Mouse (Mus musculus): ENCODE results near the gene Gm37240. TPM values are rescaled to one million over a fixed set of nuclear protein-coding genes. Genes with fewer than 3 reads are reported as not detected.
A peak's percentile ranks its signal among the peaks of the same experiment; 100 is the strongest.

The Gm37240 gene
- total RNA-seq, 2 experiments from 2014 or later, result 0.27 to 1.1 TPM

GRCm38 (mm10) chr3:85571276-85571675, 316.0 kb downstream of the Gm37240 start:
- no peak overlapping the region for H3K4me3 ChIP-seq
- peak overlapping the region; percentile 77 for H3K27ac ChIP-seq
- peak; percentile 90 for TF ChIP-seq CTCF (IDR thresholded peaks at IDR 0.05)
- DNase-seq (ENCODE audit: extremely low spot score in 1 of 2, low spot score in 2 of 2), result peak in 1 of 2 experiments; percentile 63
- intact Hi-C loops (cut with DNase I), result loop anchor here (1.0 to 5.0 kb wide), 11 partner anchors 91 to 989 kb away; partner anchors contain the start of genes Arfip1 and Rps3a1

DNA sequence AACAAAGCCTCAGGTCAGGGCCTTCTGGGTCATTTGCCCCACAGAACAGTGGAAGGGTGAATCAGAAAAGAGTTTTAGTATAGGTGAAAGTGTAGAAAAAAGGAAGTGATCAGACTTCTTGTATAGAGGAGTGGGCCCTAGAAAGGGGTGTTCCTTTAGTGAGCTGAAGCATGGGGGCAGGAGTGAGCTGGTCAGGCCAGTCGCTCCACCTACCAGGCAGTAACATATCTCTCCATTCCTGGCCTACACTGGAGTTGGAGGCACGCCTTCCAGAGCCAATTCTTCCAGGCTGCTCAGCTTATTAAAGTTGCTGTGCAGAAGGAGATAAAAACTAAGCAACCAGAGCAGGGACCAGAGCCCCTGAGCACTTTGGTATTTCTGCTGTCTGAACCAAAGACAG, 322.7 kb downstream of the Gm37240 start:
- no peak for DNase-seq (ENCODE audit: extremely low spot score in 1 of 2, low spot score in 2 of 2)
- intact Hi-C loops (cut with DNase I), result no loop called here
- Histone ChIP-seq H3K27ac (peak overlapping the region; percentile 74; the same call in 1 of the 2 replicates), H3K4me3 (no peak overlapping the region)
- TF ChIP-seq CTCF (IDR thresholded peaks at IDR 0.05), result no peak

DNA sequence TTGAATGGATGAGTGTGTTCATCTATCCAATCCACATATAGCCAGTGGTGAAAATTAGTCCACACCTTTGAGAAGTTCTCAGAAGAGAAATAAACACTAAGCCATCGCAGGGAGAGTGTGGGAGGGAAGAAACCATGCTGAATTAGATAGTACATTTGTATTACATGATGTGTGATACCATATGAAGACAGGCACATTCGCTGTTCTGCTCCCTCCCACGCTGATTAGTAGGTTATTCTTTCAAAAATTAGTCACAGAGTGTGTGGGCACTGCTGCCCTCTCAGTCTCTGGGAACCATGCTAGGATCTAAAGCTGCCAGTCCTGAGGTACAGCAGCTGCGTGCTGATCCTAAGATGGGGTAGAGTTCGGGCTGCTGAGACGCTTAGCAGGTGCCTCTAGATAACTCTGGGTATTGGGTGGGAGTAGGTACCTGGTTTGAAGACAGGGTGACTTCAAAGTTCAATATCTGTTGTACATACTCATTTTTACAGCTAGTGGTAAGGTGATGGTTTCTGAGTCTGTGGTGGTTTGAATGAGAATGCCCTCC, 333.5 kb downstream of the Gm37240 start:
- intact Hi-C loops (cut with DNase I), result no loop called here
- Histone ChIP-seq H3K4me3 (no peak overlapping the region), H3K27ac (peak overlapping the region; percentile 50)
- no peak for TF ChIP-seq CTCF (IDR thresholded peaks at IDR 0.05)
- DNase-seq (ENCODE audit: extremely low spot score in 1 of 2, low spot score in 2 of 2), result peak in 1 of 2 experiments; percentile 37

DNA sequence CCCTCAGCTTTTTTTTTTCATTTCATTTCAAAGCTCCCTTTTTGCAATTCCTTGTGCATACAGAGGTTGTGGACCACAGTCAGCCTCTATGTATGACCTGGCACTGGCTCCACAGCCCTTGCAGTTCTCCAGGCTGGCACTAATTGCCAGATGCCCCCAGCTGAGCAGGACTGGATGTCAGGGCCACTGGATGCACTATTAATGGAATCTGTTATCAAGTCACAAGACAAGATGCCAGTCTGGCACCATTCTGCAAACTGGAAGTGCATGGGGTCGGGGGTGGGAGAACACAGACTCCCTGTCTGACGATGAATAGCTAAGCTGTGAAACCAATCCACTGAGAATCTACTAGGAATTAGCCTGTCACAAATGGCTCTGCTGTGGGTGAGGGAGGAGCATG, 336.0 kb downstream of the Gm37240 start:
- Histone ChIP-seq H3K27ac (no peak overlapping the region), H3K4me3 (no peak overlapping the region)
- TF ChIP-seq CTCF (IDR thresholded peaks at IDR 0.05), result no peak
- intact Hi-C loops (cut with DNase I), result no loop called here
- no peak for DNase-seq (ENCODE audit: extremely low spot score in 1 of 2, low spot score in 2 of 2)

DNA sequence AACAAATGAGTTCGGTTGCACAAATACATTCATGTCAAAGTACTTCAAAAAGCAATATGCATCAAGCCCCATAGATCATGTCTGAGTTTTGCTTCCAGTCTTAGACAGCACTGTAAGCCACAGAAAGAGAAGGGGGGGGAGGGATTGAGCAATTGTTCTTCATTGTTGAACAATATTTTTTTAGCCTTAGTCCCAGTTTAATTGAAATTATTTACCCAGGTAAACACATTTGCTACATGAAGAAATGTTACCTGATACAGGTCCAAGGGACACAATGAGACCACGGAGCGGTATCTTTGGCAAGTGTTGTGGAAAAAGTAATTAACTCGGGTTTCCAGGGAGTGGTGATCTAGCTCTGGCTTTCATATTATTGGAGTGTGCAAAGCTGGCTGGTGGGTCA, 337.0 kb downstream of the Gm37240 start:
- TF ChIP-seq CTCF (IDR thresholded peaks at IDR 0.05), result no peak
- no peak for DNase-seq (ENCODE audit: extremely low spot score in 1 of 2, low spot score in 2 of 2)
- H3K27ac ChIP-seq, result no peak overlapping the region
- intact Hi-C loops (cut with DNase I), result no loop called here
- H3K4me3 ChIP-seq, result no peak overlapping the region

DNA sequence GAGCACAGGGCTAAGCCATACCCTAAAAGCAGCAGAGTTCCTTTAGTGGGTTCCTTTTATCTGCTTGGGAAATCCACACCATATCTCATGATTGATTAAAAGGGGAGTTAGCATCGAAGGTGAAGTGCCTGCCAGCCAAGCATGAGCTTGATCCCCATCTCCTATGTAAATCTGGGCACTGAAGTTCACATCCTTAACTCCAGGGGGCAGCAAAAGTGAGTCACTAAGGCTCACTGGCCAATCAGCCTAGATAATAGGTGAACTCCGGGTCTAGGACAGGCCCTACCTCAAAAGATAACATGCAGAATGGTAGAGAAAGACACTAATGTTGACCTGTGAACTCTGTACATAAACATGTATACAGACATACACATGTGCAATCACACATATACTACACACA, 343.7 kb downstream of the Gm37240 start:
- no peak for DNase-seq (ENCODE audit: extremely low spot score in 1 of 2, low spot score in 2 of 2)
- intact Hi-C loops (cut with DNase I), result no loop called here
- TF ChIP-seq CTCF (IDR thresholded peaks at IDR 0.05), result peak; percentile 53
- no peak overlapping the region for H3K4me3 ChIP-seq
- no peak overlapping the region for H3K27ac ChIP-seq

GRCm38 (mm10) chr3:85542765-85543164, 344.6 kb downstream of the Gm37240 start:
- Histone ChIP-seq H3K27ac (no peak overlapping the region), H3K4me3 (no peak overlapping the region)
- intact Hi-C loops (cut with DNase I), result no loop called here
- DNase-seq (ENCODE audit: extremely low spot score in 1 of 2, low spot score in 2 of 2), result no peak
- TF ChIP-seq CTCF (IDR thresholded peaks at IDR 0.05), result no peak

- TF ChIP-seq CTCF (IDR thresholded peaks at IDR 0.05), result no peak
- Histone ChIP-seq H3K27ac (no peak overlapping the region), H3K4me3 (no peak overlapping the region)
- intact Hi-C loops (cut with DNase I), result no loop called here
- no peak for DNase-seq (ENCODE audit: extremely low spot score in 1 of 2, low spot score in 2 of 2)
These were observed 351.4 kb downstream of the Gm37240 start for GRCm38 (mm10) chr3:85535621-85536520.

GRCm38 (mm10) chr3:85535042-85535441, 352.3 kb downstream of the Gm37240 start:
- TF ChIP-seq CTCF (IDR thresholded peaks at IDR 0.05), result no peak
- DNase-seq (ENCODE audit: extremely low spot score in 1 of 2, low spot score in 2 of 2), result no peak

DNA sequence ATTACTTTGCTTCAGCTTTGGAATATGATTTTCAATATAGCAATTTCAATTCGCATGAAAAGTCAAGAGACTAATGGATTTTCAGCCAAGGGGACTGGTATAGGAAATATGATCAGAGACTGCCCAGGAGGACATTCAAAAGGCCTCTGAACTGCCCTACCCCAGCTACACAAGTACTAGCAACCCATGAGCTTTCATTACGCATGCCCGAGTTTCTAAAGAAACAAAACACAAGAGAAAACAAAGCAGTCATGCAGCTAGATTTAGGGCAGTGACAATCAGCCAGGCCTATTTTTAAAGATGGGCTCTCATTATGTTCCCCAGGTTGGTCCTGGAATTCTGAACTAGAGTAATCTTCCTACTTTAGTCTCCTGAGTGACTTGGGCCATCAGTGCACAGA, 354.9 kb downstream of the Gm37240 start:
- no peak for TF ChIP-seq CTCF (IDR thresholded peaks at IDR 0.05)
- Histone ChIP-seq H3K27ac (peak overlapping the region; percentile 91; the same call in 1 of the 2 replicates), H3K4me3 (no peak overlapping the region)
- intact Hi-C loops (cut with DNase I), result no loop called here
- no peak for DNase-seq (ENCODE audit: extremely low spot score in 1 of 2, low spot score in 2 of 2)

More at GRCm38 (mm10) chr3:85535042-85535441, 352.3 kb downstream of the Gm37240 start:
- no peak overlapping the region for H3K27ac ChIP-seq
- intact Hi-C loops (cut with DNase I), result no loop called here
- H3K4me3 ChIP-seq, result no peak overlapping the region

GRCm38 (mm10) chr3:85530601-85531161, 356.6 kb downstream of the Gm37240 start:
- Histone ChIP-seq H3K27ac (peak overlapping the region; percentile 91), H3K4me3 (no peak overlapping the region)
- no peak for TF ChIP-seq CTCF (IDR thresholded peaks at IDR 0.05)
- intact Hi-C loops (cut with DNase I), result loop anchor here (2.0 kb wide), 1 partner anchor 36 kb away; no protein-coding TSS in a partner anchor
- DNase-seq (ENCODE audit: extremely low spot score in 1 of 2, low spot score in 2 of 2), result peak in 1 of 2 experiments; percentile 42
